Mouse (Mus musculus): ENCODE data around the gene Gm49354.

DNA sequence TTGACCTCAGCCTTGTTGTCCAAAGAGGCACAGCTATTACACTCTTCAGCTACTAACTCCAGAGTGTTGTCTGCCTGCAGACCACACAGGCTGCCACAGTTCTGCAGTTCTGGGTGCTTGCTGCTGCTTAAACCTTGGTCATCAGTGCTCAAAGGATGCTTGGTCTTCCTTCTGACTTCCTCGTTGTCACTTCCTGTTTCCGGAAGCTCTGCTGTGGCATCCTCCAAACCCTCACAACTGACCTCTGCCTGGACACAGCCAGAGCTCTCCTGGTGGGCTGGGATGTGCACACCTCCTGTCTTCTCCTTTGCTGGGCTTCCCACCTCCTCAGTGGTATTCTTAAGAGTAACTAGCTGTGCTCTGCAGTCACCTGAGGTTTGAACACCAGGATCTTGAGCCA lies 18.0 kb upstream of the Gm49354 start:
- no peak for TF ChIP-seq POLR2A (IDR thresholded peaks at IDR 0.05; ENCODE audit: extremely low read depth, insufficient read depth, low read length)
- no peak for TF ChIP-seq CTCF (IDR thresholded peaks at IDR 0.05; ENCODE audit: low read depth, low read length)

Measured in liver, adult 2 months (tissue).